Mouse (Mus musculus): ENCODE measurements around the gene Slc35b1. TPM values are rescaled to one million over a fixed set of nuclear protein-coding genes. Genes with fewer than 3 reads are reported as not detected.

The Slc35b1 gene
- 35.9 and 40.1 TPM in 2 replicates for polyA plus RNA-seq (2012; ENCODE audit: insufficient read depth, insufficient read length, missing spikeins)

DNA sequence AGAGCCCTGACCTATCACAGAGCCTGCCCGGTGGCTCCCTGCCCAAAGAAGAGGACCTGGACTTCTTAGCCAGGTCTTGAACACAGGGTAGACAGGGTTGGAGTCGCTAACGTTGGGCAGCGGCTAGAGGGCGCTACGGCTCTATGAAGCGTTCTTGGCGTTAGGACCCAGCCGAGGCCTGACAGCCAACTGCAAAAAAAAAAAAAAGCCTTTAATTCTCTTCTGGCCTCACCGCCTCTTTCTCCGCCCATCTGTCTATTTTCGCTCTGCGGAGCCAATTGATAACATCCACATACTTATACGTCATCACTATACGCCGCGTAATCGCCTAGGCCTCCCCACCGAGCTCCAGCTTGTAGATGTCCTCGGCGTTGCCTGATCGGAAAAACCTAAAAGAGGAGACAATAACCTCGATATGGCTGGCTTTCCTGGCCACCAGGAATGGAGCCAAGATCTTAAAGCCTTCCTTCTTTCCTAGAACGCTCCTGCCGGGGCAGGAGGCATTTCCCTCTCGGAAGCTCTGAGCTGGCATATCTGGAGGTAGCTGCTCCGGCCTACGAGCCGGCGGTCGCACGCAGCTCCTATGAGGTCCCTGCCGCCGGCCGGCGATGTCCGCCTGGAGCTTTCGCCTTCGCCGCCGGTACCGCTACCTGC, at the start of gene Slc35b1:
Gene Slc35b1, plus strand, starts transcription at position 374 of the 654 bp plus-strand sequence.
- H3K27ac ChIP-seq (ENCODE audit: insufficient read depth, low read depth, low read length) = peak within 1 kb of the TSS; percentile 88
- peaks cover 12% of the 10 kb centered on the region for H3K4me1 ChIP-seq (ENCODE audit: control insufficient read depth, insufficient read depth, low read length)
- H3K4me3 ChIP-seq (ENCODE audit: insufficient read depth, low read length) = peak within 1 kb of the TSS; percentile 91
- TF ChIP-seq POLR2A (IDR thresholded peaks at IDR 0.05; ENCODE audit: borderline replicate concordance, low read depth, low read length) (no peak), CTCF (IDR thresholded peaks at IDR 0.05; ENCODE audit: low read depth, low read length) (peak; percentile 62)

DNA sequence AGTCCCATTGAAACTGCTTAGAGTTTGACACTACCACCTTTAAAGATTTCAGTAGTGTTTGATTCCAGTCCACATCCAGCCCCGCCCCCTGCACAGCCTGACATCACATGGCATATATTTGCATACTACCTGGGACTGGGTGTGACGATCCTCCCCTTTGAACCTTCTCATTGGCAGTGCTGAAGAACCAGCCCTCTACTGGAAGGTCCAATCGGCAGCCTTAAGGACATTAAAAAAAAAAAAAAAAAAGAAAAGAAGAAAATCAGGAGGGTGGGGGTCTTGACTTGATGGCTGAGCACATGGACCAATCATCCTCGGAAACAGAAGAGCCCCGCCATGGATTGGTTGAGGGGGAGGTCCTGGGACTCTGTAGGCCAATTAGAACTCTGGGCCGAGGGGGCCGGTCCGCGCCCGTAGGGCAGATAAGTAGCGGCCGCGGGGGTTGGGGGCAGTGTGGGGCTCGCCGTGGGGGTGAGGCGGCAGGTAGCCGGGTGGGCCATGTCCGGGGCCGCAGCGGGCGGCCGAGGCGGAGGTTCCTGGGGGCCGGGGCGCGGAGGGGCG, 47.8 kb upstream of the Slc35b1 start, which contains the start of gene Fam117a:
Gene Fam117a, plus strand, starts transcription at position 451 of the 561 bp plus-strand sequence.
- TF ChIP-seq POLR2A (IDR thresholded peaks at IDR 0.05; ENCODE audit: borderline replicate concordance, low read depth, low read length) (no peak), CTCF (IDR thresholded peaks at IDR 0.05; ENCODE audit: low read depth, low read length) (no peak)
- peaks cover 6% of the 10 kb centered on the region; the same call in 1 of the 2 replicates for H3K4me1 ChIP-seq (ENCODE audit: control insufficient read depth, insufficient read depth, low read length)
- peak within 1 kb of the TSS; percentile 74 for H3K4me3 ChIP-seq (ENCODE audit: insufficient read depth, low read length)
- H3K27ac ChIP-seq (ENCODE audit: insufficient read depth, low read depth, low read length) = no peak within 1 kb of the TSS

DNA sequence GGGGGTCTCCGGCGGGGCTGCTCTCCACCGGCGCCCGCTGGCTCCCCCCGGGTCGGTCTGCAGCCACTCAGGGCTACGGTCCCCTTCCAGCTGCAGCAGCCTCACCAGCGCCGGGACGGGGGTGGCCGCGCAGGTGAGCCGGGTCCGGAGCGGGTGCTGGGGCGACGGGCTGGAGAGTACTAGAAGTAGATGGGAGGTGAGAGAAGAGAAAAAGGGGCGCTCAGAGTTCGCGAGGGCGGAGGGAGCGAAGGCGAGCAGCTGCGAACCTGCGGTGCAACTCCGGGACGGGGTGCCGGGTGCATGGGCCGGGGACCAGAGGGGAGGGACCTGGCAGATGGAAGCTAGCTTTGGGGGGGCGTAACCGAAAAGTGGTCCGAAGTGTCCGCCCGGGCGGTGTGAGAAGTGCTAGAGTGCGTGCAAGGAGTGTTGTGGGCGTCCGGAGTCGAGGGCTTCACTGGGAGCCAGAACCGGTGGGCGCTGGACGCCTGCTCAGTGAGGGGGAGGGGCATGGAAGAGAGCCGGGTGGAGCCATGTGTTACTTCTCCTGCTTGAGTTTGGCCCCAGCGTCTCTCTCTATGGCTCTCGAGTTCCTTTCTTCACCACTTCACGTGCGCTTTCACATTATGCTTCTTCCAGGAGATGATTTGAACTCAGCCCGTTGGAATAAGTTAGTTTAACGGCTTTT, 47.2 kb upstream of the Slc35b1 start:
- H3K27ac ChIP-seq (ENCODE audit: insufficient read depth, low read depth, low read length) = no peak overlapping the region
- H3K4me1 ChIP-seq (ENCODE audit: control insufficient read depth, insufficient read depth, low read length) = peaks cover 6% of the 10 kb centered on the region; the same call in 1 of the 2 replicates
- peak overlapping the region; percentile 74 for H3K4me3 ChIP-seq (ENCODE audit: insufficient read depth, low read length)
- TF ChIP-seq POLR2A (IDR thresholded peaks at IDR 0.05; ENCODE audit: borderline replicate concordance, low read depth, low read length) (no peak), CTCF (IDR thresholded peaks at IDR 0.05; ENCODE audit: low read depth, low read length) (no peak)

GRCm38 (mm10) chr11:95337846-95338342, 46.6 kb upstream of the Slc35b1 start:
- H3K4me1 ChIP-seq (ENCODE audit: control insufficient read depth, insufficient read depth, low read length) = peaks cover 6% of the 10 kb centered on the region; the same call in 1 of the 2 replicates
- no peak for TF ChIP-seq POLR2A (IDR thresholded peaks at IDR 0.05; ENCODE audit: borderline replicate concordance, low read depth, low read length)
- no peak for TF ChIP-seq CTCF (IDR thresholded peaks at IDR 0.05; ENCODE audit: low read depth, low read length)

GRCm38 (mm10) chr11:95339471-95340021, 44.9 kb upstream of the Slc35b1 start:
- no peak overlapping the region for H3K27ac ChIP-seq (ENCODE audit: insufficient read depth, low read depth, low read length)
- no peak overlapping the region for H3K4me3 ChIP-seq (ENCODE audit: insufficient read depth, low read length)
- no peak for TF ChIP-seq CTCF (IDR thresholded peaks at IDR 0.05; ENCODE audit: low read depth, low read length)
- TF ChIP-seq POLR2A (IDR thresholded peaks at IDR 0.05; ENCODE audit: borderline replicate concordance, low read depth, low read length) = no peak
- no peaks in the 10 kb centered on the region for H3K4me1 ChIP-seq (ENCODE audit: control insufficient read depth, insufficient read depth, low read length)

More at GRCm38 (mm10) chr11:95337846-95338342, 46.6 kb upstream of the Slc35b1 start:
- no peak overlapping the region for H3K27ac ChIP-seq (ENCODE audit: insufficient read depth, low read depth, low read length)
- peak overlapping the region; percentile 74 for H3K4me3 ChIP-seq (ENCODE audit: insufficient read depth, low read length)

GRCm38 (mm10) chr11:95340259-95340658, 44.2 kb upstream of the Slc35b1 start:
- no peak for TF ChIP-seq POLR2A (IDR thresholded peaks at IDR 0.05; ENCODE audit: borderline replicate concordance, low read depth, low read length)
- TF ChIP-seq CTCF (IDR thresholded peaks at IDR 0.05; ENCODE audit: low read depth, low read length) = no peak
- Histone ChIP-seq H3K27ac (ENCODE audit: insufficient read depth, low read depth, low read length) (no peak overlapping the region), H3K4me3 (ENCODE audit: insufficient read depth, low read length) (no peak overlapping the region), H3K4me1 (ENCODE audit: control insufficient read depth, insufficient read depth, low read length) (no peaks in the 10 kb centered on the region)

GRCm38 (mm10) chr11:95340664-95341063, 43.8 kb upstream of the Slc35b1 start:
- no peak overlapping the region for H3K27ac ChIP-seq (ENCODE audit: insufficient read depth, low read depth, low read length)
- no peak overlapping the region for H3K4me3 ChIP-seq (ENCODE audit: insufficient read depth, low read length)
- H3K4me1 ChIP-seq (ENCODE audit: control insufficient read depth, insufficient read depth, low read length) = no peaks in the 10 kb centered on the region
- TF ChIP-seq POLR2A (IDR thresholded peaks at IDR 0.05; ENCODE audit: borderline replicate concordance, low read depth, low read length) = no peak
- TF ChIP-seq CTCF (IDR thresholded peaks at IDR 0.05; ENCODE audit: low read depth, low read length) = no peak

DNA sequence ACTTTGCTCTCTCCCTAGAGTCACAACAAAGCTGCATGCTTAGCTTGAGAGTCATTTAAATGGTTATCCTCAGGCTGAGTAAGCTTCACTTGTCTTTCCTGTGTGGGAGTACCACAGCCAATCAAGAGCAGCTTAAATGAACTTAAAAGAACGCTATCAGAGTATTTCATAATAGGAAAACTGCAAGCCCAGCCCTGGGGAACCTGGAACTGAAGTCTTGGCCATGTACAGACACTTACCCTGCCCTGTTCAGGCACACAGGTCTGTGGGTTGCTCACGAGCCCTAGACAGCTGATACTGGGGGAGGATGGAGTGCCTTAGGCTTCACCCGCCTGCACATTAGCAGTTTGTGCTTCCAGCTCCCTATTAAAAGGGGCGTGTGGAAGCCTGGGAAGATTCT, 41.3 kb upstream of the Slc35b1 start:
- no peak for TF ChIP-seq CTCF (IDR thresholded peaks at IDR 0.05; ENCODE audit: low read depth, low read length)
- no peak for TF ChIP-seq POLR2A (IDR thresholded peaks at IDR 0.05; ENCODE audit: borderline replicate concordance, low read depth, low read length)
- H3K27ac ChIP-seq (ENCODE audit: insufficient read depth, low read depth, low read length) = no peak overlapping the region
- H3K4me3 ChIP-seq (ENCODE audit: insufficient read depth, low read length) = no peak overlapping the region
- H3K4me1 ChIP-seq (ENCODE audit: control insufficient read depth, insufficient read depth, low read length) = no peaks in the 10 kb centered on the region

GRCm38 (mm10) chr11:95344181-95344580, 40.3 kb upstream of the Slc35b1 start:
- TF ChIP-seq CTCF (IDR thresholded peaks at IDR 0.05; ENCODE audit: low read depth, low read length) = no peak
- TF ChIP-seq POLR2A (IDR thresholded peaks at IDR 0.05; ENCODE audit: borderline replicate concordance, low read depth, low read length) = no peak
- no peak overlapping the region for H3K4me3 ChIP-seq (ENCODE audit: insufficient read depth, low read length)
- no peak overlapping the region for H3K27ac ChIP-seq (ENCODE audit: insufficient read depth, low read depth, low read length)
- no peaks in the 10 kb centered on the region for H3K4me1 ChIP-seq (ENCODE audit: control insufficient read depth, insufficient read depth, low read length)
